Mouse (Mus musculus) Patski (cell line): ENCODE results near the gene Mgrn1. TPM values are rescaled to one million over a fixed set of nuclear protein-coding genes. Genes with fewer than 3 reads are reported as not detected.

Experiments
- ATAC-seq: fragments of 100-300 bp; one replicate; pipeline ENCODE4 v1.8.0; 2021
- CTCF ChIA-PET: fragments of 350-600 bp; sonication (Branson Sonifier 250); formaldehyde crosslinking; loops from one replicate; lab custom pipeline; 2022; ENCODE audit warnings: inconsistent platforms; lab: Charles Lee
- POLR2A ChIA-PET: fragments of 350-600 bp; sonication (Branson Sonifier 250); formaldehyde crosslinking; loops from one replicate; lab custom pipeline; 2022; ENCODE audit warnings: antibody characterized with exemption, inconsistent platforms; lab: Charles Lee
- DNase-seq: peaks from one replicate; pipeline ENCODE4 v3.0.0-alpha.2; 2011; ENCODE audit warnings: low read depth, low spot score
- H3K27me3 ChIP-seq: fragments of 371-371 bp; one replicate; pipeline ENCODE4 v1.5.1; 2021
- CTCF ChIP-seq: fragments of 100-300 bp; IDR thresholded peaks from one replicate; pipeline ENCODE4 v1.5.1; 2021
- in situ Hi-C: fragments of 300-500 bp; cut with MboI; formaldehyde crosslinking; loops from 3 replicates; pipeline ENCODE4 v1.11.1; 2018; ENCODE audit warnings: low pct_unique_long_range_greater_than_20kb, mixed read lengths
- polyA plus RNA-seq: library from polyadenylated mRNA; unstranded; gene quantifications from one replicate; pipeline ENCODE4 v1.2.3, GENCODE M21; 2021

Gene Mgrn1
- polyA plus RNA-seq, 1 experiment from 2014 or later = 121 TPM

DNA sequence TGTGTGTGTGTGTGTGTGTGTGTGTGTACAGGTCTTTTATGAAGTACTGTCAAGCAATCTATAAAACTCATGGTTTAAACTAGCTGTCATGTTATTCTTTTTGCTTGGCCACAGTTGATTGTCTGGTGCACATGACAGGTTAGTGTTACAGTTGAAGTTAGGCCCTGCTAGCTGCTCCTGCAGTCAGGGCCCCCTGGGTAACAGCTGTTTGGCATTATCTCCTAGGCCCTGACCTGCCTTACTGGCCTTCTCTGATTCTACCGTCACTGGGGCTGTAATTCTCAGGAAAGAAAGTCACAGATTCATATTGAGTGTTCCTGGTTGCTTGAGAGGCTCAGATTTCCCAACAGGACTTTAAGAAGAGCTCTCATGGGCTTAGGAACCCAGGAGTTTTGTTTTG lies 19.5 kb downstream of the Mgrn1 start:
- TF ChIP-seq CTCF = no peak
- ChIA-PET POLR2A (interaction anchor here (1.0 kb wide), 1 partner anchor 15 kb away, joined by 4 read pairs; no protein-coding TSS in a partner anchor), CTCF (no interaction called here)
- no peak for DNase-seq
- H3K27me3 ChIP-seq = no peaks in the 10 kb centered on the region
- ATAC-seq = no peak
- in situ Hi-C loops = no loop called here

DNA sequence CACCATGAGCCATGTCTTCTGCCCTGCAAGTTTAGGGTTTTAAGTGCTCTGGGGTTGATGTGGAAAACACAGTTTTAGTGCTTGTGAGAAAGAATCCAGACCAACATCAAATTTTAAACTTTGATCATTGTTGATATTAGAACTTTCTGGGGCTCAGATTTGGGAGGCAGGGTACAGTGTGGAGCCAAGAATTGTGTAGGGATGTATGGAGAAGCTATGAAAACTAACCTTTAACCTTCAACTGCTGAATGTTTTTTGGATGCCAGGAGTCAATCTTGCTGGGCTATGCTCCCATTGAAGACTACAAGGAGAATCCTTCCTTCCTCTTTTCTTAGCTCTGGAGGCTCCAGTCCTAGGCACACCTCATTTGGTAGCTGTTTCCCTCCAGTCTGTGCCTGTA lies 20.5 kb downstream of the Mgrn1 start:
- no peak for TF ChIP-seq CTCF

DNA sequence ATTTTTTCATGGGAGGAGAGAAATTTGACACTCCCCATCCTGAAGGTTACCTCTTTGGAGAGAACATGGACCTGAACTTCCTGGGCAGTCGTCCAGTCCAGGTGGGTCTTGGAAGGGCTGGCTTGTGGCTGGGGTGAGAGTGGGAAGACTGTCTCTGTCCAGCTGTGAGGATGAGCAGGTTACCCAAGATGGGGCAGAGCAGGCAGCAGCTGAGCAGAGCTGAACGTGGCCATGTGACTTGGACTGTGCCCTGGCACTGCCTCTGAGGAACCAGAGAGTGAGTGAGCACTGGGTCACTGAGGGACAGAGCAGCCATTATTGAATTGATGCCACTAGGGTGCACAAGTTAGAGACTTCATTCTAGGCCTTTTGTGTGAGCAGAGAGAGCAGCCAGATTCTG lies 21.3 kb downstream of the Mgrn1 start:
- ATAC-seq (no peak), DNase-seq (no peak)
- in situ Hi-C loops = no loop called here
- POLR2A ChIA-PET = interaction anchor here (0.5 kb wide), 1 partner anchor 27 kb away, joined by 6 read pairs; the partner anchor contains the start of gene Ubald1
- CTCF ChIA-PET = interaction anchor here (1.3 kb wide), 1 partner anchor 22 kb away, joined by 3 read pairs; no protein-coding TSS in a partner anchor
- no peaks in the 10 kb centered on the region for H3K27me3 ChIP-seq
- TF ChIP-seq CTCF = no peak

More for the DNA sequence above, 20.5 kb downstream of the Mgrn1 start:
- in situ Hi-C loops = no loop called here
- CTCF ChIA-PET = interaction anchor here (1.3 kb wide), 1 partner anchor 21 kb away, joined by 3 read pairs; no protein-coding TSS in a partner anchor
- no peak for DNase-seq
- POLR2A ChIA-PET = interaction anchor here (0.6 kb wide), 2 partner anchors 28 to 261 kb away, joined by 3 read pairs; no protein-coding TSS in a partner anchor
- H3K27me3 ChIP-seq = no peaks in the 10 kb centered on the region
- ATAC-seq = no peak

DNA sequence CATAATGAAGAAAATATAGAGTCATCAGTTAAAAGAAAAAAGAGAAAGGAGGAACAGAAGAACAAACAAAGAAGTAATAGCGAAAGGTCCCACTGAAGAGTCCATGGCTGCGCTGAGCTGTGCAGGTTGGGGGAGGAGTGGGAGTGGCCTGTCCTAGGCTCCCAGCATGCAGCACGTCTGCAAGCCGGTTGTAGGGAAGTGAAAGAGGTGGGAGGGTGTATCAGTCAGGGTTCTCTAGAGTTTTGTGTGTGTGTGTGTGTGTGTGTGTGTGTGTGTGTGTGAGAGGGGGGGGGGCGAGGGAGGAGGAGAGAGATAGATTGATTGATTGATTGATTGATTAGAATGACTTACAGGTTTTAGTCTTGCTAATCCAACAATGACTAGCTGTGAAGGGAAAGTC lies 21.9 kb downstream of the Mgrn1 start:
- in situ Hi-C loops = no loop called here
- no peaks in the 10 kb centered on the region for H3K27me3 ChIP-seq
- no peak for TF ChIP-seq CTCF

DNA sequence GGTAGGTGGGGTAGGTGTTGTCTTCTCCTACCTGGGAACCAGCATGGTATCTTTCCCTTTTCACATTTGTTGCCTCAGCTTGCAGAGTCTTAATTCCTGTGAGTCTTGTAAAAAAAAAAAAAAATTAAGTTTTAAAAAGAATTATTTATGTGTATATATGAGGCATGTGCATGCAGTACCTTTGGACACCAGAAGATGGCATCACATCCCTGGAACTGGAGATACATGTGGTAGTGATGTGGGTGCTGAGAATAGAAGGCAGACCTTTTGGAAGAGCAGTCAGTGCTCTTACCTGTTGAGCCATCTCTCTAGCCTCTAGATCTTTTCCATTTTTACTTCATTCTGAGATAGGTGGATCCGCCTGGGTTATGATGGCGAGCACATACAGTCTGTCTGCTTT lies 23.7 kb downstream of the Mgrn1 start:
- in situ Hi-C loops = no loop called here
- POLR2A ChIA-PET = no interaction called here
- TF ChIP-seq CTCF = no peak
- H3K27me3 ChIP-seq = no peaks in the 10 kb centered on the region
- CTCF ChIA-PET = interaction anchor here (1.0 kb wide), 1 partner anchor 11 kb away, joined by 3 read pairs; no protein-coding TSS in a partner anchor
- DNase-seq (no peak), ATAC-seq (no peak)

More for the DNA sequence above, 21.9 kb downstream of the Mgrn1 start:
- DNase-seq (no peak), ATAC-seq (no peak)
- POLR2A ChIA-PET = interaction anchor here (0.5 kb wide), 1 partner anchor 28 kb away, joined by 6 read pairs; the partner anchor contains the start of gene Ubald1
- CTCF ChIA-PET = no interaction called here

DNA sequence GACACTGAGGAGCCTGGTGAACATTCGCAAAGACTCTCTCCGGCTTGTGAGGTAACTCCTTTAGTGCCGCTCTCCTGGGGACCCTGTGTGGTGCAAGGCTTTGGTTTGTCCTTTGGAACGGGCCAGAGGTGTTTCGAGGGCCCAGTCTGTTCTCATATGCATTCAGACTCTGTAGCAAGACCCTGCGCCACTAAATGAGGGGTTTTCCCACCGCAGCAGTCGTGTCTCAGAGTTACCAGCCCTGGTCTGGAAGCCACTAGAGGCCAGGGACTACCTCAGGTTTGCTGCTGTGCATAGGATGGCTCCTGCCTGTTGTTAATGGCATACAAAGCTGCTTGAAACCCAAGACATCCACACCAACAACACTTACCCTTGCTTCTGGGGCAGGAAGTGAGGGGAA lies 24.7 kb downstream of the Mgrn1 start:
- ATAC-seq = no peak

DNA sequence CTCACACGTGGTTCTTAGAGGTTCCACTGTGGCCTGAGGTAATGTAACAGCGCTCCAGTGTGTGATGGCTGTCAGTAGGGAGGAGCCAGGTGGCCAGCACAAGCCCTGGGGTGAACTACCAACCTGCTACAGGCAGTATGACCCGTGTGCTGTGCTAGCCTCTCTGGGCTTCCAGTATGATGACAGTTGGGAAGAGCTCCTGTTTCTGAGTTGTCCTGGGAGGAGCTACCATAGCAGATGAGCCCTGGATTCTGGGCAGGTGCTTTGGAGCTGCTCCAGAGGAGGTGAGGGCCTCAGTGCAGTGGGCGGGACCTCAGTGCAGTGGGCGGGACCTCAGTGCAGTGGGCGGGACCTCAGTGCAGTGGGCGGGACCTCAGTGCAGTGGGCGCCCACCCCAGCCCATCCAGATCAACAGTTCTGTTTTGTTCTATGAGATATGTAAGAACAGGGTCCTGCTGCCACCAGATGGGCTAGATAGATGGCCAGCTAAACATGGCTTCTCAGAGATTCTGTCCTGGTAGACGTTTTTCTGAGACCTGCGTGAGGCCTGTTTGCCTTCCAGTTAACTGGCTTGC lies 26.1 kb downstream of the Mgrn1 start:
- in situ Hi-C loops = no loop called here
- POLR2A ChIA-PET = interaction anchor here (2.2 to 2.3 kb wide), 2 partner anchors 16 to 26 kb away, joined by 7 to 8 read pairs; partner anchors contain the start of gene Mgrn1
- TF ChIP-seq CTCF = no peak
- no peak for DNase-seq
- CTCF ChIA-PET = interaction anchor here (1.6 to 2.7 kb wide), 6 partner anchors 10 to 149 kb away, joined by 4 to 24 read pairs (median 8); partner anchors contain the start of gene Mgrn1
- H3K27me3 ChIP-seq = no peaks in the 10 kb centered on the region
- no peak for ATAC-seq

More for the DNA sequence above, 24.7 kb downstream of the Mgrn1 start:
- ChIA-PET CTCF (no interaction called here), POLR2A (no interaction called here)
- no peak for TF ChIP-seq CTCF
- no peaks in the 10 kb centered on the region for H3K27me3 ChIP-seq
- no peak for DNase-seq
- in situ Hi-C loops = no loop called here

DNA sequence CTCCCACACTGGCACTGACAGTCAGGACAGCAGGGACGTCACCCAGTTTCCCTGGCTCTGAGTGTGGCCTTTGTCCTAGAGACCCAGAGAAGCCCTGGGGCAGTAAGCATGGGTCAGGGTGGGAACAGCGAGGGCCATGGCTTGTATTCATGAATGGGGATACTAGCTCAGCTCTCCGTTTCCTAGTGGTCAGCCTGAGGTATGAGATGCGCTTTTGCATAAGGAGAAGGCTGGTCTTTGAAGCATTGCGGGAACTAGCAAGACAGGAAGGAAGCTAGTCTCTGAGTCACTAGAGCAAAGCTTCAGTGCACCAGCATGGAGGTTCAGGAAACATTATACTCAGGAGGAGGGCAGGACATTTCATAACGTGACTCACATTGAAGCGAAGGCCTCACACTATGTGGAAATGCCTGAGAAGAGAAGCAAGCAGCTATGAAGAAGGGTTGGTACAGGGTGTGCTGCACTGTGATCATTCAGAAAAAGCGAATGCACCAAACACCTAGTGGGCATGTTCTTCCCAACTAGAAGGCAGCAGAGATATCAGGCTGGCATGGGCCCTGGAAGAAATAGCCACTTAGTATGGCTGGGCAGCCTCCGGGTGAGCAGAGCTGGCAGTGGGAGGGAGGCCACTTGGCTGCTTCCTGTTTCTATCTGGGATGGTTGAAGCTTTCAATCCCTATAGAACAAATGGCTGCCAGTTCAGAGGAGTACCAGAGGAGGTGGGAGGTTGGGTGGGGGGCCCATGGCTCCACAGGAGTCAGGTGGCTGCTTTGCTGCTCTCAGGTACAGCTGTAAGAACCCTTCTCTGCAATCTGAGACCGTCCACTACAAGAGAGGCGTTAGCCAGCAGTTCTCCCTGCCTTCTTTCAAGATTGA lies 27.1 kb downstream of the Mgrn1 start:
- DNase-seq (peak; percentile 86), ATAC-seq (peak; percentile 94)
- no peak for TF ChIP-seq CTCF
- in situ Hi-C loops = no loop called here
- ChIA-PET POLR2A (interaction anchor here (0.8 to 2.3 kb wide), 5 partner anchors 17 to 94 kb away, joined by 3 to 8 read pairs (median 7); partner anchors contain the start of genes Mgrn1, Smim22 and Ubald1), CTCF (interaction anchor here (1.2 to 2.7 kb wide), 18 partner anchors 9 to 150 kb away, joined by 3 to 24 read pairs (median 6); partner anchors contain the start of genes Mgrn1, Nudt16l1 and Ubald1)
- H3K27me3 ChIP-seq = no peaks in the 10 kb centered on the region

DNA sequence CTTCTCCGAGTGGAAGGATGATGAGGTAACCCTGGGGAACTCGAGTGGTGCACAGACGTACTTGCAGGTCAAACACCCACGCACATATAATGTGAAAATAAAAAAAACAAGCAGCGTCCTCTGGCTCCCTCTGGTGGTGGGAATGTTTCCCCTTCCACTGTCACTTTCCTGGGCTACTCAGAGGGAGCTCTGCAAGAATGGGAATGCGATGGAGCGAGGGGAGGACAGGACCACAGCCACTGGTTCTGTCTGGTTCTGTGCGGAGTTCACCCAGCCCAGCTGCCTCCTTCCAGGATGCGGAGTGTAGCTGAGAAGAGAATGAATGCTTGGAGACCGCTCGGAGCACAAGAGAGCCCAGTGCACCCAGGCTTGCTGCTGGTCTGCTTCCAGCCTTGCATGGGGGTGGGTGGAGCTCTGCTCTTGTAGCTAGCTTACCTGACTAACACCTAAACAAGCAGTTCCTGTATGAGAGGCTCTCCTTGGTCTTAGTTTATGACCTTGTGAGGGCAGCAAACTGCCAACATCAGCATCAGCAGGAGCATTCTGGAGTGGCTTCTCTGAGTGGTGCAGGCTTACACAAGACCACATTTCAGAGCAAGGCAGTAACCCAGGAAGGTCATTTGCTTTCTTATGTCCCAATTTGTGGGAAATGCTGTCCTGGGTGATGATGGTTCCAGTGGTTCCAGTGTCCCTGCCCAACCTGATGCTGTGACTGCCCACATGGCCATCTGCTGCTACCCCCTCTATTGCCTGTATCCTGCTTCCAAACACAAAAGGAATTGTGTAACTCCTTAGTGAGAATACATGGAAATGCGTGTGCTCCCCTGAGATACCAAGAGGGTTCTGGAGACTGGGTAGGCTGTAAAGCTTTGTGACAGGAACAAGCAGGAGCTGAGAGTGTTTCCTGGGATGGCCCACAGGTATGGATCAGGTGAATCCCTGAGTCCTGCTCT lies 28.0 kb downstream of the Mgrn1 start:
- ATAC-seq (peak; percentile 41), DNase-seq (peak; percentile 59)
- no peak for TF ChIP-seq CTCF
- ChIA-PET CTCF (interaction anchor here (0.8 to 2.7 kb wide), 17 partner anchors 8 to 51 kb away, joined by 3 to 24 read pairs (median 7); partner anchors contain the start of genes Mgrn1, Nudt16l1 and Ubald1), POLR2A (interaction anchor here (0.5 to 2.3 kb wide), 6 partner anchors 18 to 313 kb away, joined by 3 to 8 read pairs (median 5); partner anchors contain the start of genes Mgrn1, Smim22 and Ubald1)
- in situ Hi-C loops = no loop called here
- no peaks in the 10 kb centered on the region for H3K27me3 ChIP-seq
